Mouse (Mus musculus) left cerebral cortex, adult 2 months (tissue): ENCODE measurements at regions not wholly inside any gene's neighbourhood (a gene's known extent, or its start where the extent isn't known, plus 50 kb on each side); places are given as distances from the start of the nearest gene placed in this dataset.

ENCODE experiments used
- DNase-seq, 2 experiments: peaks; one replicate each; pipeline ENCODE4 v3.0.0; 2021 to 2022; ENCODE audit warnings: low spot score in 2 of 2, mixed read lengths in 1 of 2; ENCODE audit errors: extremely low spot score in 1 of 2
- H3K27ac ChIP-seq: fragments of 200-600 bp; 2 replicates; pipeline ENCODE4 v1.8.1; 2022
- H3K4me3 ChIP-seq: fragments of 200-600 bp; 2 replicates; pipeline ENCODE4 v1.8.1; 2022
- CTCF ChIP-seq: fragments of 200-600 bp; IDR thresholded peaks from 2 replicates; pipeline ENCODE4 v1.8.1; 2022; ENCODE audit warnings: antibody characterized with exemption, mild to moderate bottlenecking, moderate library complexity
- intact Hi-C: fragments of 180-260 bp; cut with DNase I; formaldehyde crosslinking; loops from one replicate; pipeline ENCODE4 v1.15.1; 2025

- no peak for TF ChIP-seq CTCF
- Histone ChIP-seq H3K27ac (no peak overlapping the region), H3K4me3 (no peak overlapping the region)
- no peak for DNase-seq
- intact Hi-C loops = no loop called here
These were observed 108.4 kb upstream of the Sall1 start for GRCm38 (mm10) chr8:89152331-89152730.

- intact Hi-C loops = no loop called here
- H3K4me3 ChIP-seq = no peak overlapping the region
- H3K27ac ChIP-seq = no peak overlapping the region
- TF ChIP-seq CTCF = no peak
- no peak for DNase-seq
These were observed 107.0 kb upstream of the Sall1 start for GRCm38 (mm10) chr8:89150952-89151351.

GRCm38 (mm10) chr8:89141529-89142235, 97.7 kb upstream of the Sall1 start:
- intact Hi-C loops = no loop called here
- no peak overlapping the region for H3K27ac ChIP-seq
- no peak overlapping the region for H3K4me3 ChIP-seq
- TF ChIP-seq CTCF = no peak
- no peak for DNase-seq

GRCm38 (mm10) chr8:89139876-89140275, 95.9 kb upstream of the Sall1 start:
- DNase-seq = no peak
- Histone ChIP-seq H3K4me3 (no peak overlapping the region), H3K27ac (no peak overlapping the region)
- intact Hi-C loops = no loop called here
- TF ChIP-seq CTCF = no peak

GRCm38 (mm10) chr8:89138416-89139125, 94.6 kb upstream of the Sall1 start:
- Histone ChIP-seq H3K4me3 (no peak overlapping the region), H3K27ac (no peak overlapping the region)
- TF ChIP-seq CTCF = no peak
- DNase-seq = no peak
- intact Hi-C loops = no loop called here

GRCm38 (mm10) chr8:89134581-89135484, 90.9 kb upstream of the Sall1 start:
- no peak for DNase-seq
- H3K4me3 ChIP-seq = no peak overlapping the region
- TF ChIP-seq CTCF = no peak
- intact Hi-C loops = no loop called here
- no peak overlapping the region for H3K27ac ChIP-seq

GRCm38 (mm10) chr8:89134058-89134457, 90.1 kb upstream of the Sall1 start:
- TF ChIP-seq CTCF = no peak
- intact Hi-C loops = no loop called here
- Histone ChIP-seq H3K27ac (no peak overlapping the region), H3K4me3 (no peak overlapping the region)
- no peak for DNase-seq

DNA sequence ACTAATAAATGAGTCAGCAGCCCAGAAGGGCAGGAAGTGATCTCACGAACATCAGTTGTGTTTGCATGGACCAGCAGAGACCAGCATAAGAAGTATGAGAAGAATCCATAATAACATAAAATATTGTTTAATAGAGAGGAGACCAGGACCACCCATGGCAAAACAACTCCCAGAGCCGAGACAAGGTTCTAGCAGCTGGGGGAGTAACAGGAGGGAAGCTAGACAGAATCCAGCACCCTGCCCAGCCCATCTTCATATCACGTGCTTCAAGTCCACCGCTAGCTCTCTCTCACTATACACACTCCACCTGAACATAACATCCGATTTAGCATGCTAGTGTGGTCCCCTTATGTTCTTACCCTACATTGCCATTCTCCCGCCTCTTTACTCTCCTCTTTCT, 77.1 kb upstream of the Sall1 start:
- no peak overlapping the region for H3K27ac ChIP-seq
- H3K4me3 ChIP-seq = no peak overlapping the region
- no peak for DNase-seq
- intact Hi-C loops = no loop called here
- no peak for TF ChIP-seq CTCF

DNA sequence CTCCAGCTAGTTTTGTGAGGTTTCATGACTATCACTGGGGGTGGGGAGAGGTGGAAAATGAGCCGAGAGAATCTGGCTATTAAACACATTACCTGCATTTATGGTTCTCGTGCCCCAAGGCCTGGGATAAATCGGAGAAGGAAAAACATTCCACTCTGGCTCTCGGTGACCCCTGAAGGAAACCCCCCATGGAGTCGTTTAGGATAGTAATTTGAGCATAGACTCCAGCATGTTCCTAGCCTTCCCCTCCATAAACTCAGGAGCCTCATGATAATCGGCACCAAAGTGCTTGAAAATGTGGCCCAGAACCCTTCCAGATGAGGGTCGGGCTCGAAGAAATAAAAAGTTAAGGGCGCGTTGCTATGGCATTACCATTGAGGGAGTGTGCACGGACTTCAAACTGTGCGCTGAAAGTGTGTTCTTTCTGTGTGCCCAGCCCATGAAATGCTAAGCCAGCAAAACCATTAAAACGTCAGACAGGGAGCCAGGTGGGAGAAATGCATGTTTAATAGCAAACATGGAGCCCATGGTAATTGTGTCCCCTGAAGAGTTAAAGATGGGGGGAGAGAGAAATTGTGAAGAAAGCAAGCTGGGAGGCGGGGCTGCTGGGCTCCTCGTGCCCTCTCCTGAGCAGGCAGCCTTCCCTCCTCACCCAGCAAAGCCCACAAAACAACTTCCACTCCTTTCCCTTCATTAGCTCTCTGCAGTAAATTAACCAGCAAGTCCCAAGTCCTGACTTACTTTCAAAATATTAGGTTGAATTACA, 64.1 kb upstream of the Sall1 start:
- no peak for DNase-seq
- TF ChIP-seq CTCF = no peak
- Histone ChIP-seq H3K4me3 (no peak overlapping the region), H3K27ac (no peak overlapping the region)
- intact Hi-C loops = no loop called here

- no peak for DNase-seq
- intact Hi-C loops = no loop called here
- Histone ChIP-seq H3K4me3 (no peak overlapping the region), H3K27ac (no peak overlapping the region)
- TF ChIP-seq CTCF = no peak
These were observed 62.4 kb upstream of the Sall1 start for GRCm38 (mm10) chr8:89106346-89106745.

- no peak for TF ChIP-seq CTCF
- intact Hi-C loops = no loop called here
- no peak overlapping the region for H3K27ac ChIP-seq
- no peak for DNase-seq
- H3K4me3 ChIP-seq = no peak overlapping the region
These were observed 53.4 kb upstream of the Sall1 start for GRCm38 (mm10) chr8:89097396-89097795.
